Mouse (Mus musculus): ENCODE data around the gene Rchy1.
"Not testable (repeated sequence)": the region's sequence is repeated elsewhere in the genome, so short reads cannot be mapped to it uniquely, and the experiment has no call there.

The Rchy1 gene

GRCm38 (mm10) chr5:91959986-91960385 is 2.9 kb downstream of the Rchy1 start:
- no peak for DNase-seq

- no peak for DNase-seq
Observed at GRCm38 (mm10) chr5:91959096-91959495, 3.8 kb downstream of the Rchy1 start.

GRCm38 (mm10) chr5:91956991-91957760 is 5.7 kb downstream of the Rchy1 start:
- peak; percentile 51 for DNase-seq

GRCm38 (mm10) chr5:91951404-91951803 is 11.5 kb downstream of the Rchy1 start:
- no peak for DNase-seq

- DNase-seq = peak; percentile 59
Observed at GRCm38 (mm10) chr5:91949441-91949840, 13.4 kb downstream of the Rchy1 start.

GRCm38 (mm10) chr5:91947008-91947407 is 15.9 kb downstream of the Rchy1 start:
- no peak for DNase-seq

- not testable (repeated sequence) for DNase-seq
Observed at GRCm38 (mm10) chr5:91945609-91946008, 17.3 kb downstream of the Rchy1 start.

- no peak for DNase-seq
Observed at GRCm38 (mm10) chr5:91913231-91913630, 49.6 kb downstream of the Rchy1 start.

- DNase-seq = no peak
Observed at GRCm38 (mm10) chr5:91911384-91912106, 51.3 kb downstream of the Rchy1 start.

- DNase-seq = no peak
Observed at GRCm38 (mm10) chr5:91910616-91911015, 52.3 kb downstream of the Rchy1 start.

GRCm38 (mm10) chr5:91909010-91909620 is 53.8 kb downstream of the Rchy1 start:
- peak; percentile 92 for DNase-seq
